Mouse (Mus musculus) liver, embryonic 14.5 days (tissue): ENCODE data around the gene Vmn1r78. TPM values are rescaled to one million over a fixed set of nuclear protein-coding genes. Genes with fewer than 3 reads are reported as not detected.
"Not testable (repeated sequence)": the region's sequence is repeated elsewhere in the genome, so short reads cannot be mapped to it uniquely, and the experiment has no call there.

Source experiments
- ATAC-seq: fragments of 200-750 bp; cut with Nextera tagmentation; 2 replicates; pipeline ENCODE4 v1.8.0; 2017; ENCODE audit warnings: moderate number of reproducible peaks, mild to moderate bottlenecking, moderate library complexity; ENCODE audit not compliant: insufficient read depth
- DNase-seq, 3 experiments: peaks; one replicate each; pipeline ENCODE4 v3.0.0-alpha.2; 2012 to 2013; ENCODE audit warnings: low read depth in 3 of 3, low spot score in 3 of 3
- H3K27ac ChIP-seq: fragments of 300-500 bp; sonication (generic); 2 replicates; pipeline ENCODE4 v1.5.1; 2014; ENCODE audit warnings: moderate library complexity, mild to moderate bottlenecking, control low read depth, inconsistent platforms
- H3K27me3 ChIP-seq: fragments of 300-500 bp; sonication (generic); 2 replicates; pipeline ENCODE4 v1.6.1; 2014; ENCODE audit warnings: mild to moderate bottlenecking, low read length, moderate library complexity; ENCODE audit not compliant: control insufficient read depth, insufficient read depth
- H3K36me3 ChIP-seq: fragments of 300-500 bp; sonication (generic); replicated peaks from 2 replicates; pipeline ENCODE4 v1.6.1; 2014; ENCODE audit warnings: low read depth; ENCODE audit not compliant: control insufficient read depth, insufficient read depth
- H3K4me1 ChIP-seq, 2 experiments: fragments of 200-500 bp in 1 of 2; fragments of 300-500 bp in 1 of 2; sonication (generic) in 1 of 2; replicated peaks; 2 replicates each; pipeline ENCODE4 v1.6.1; 2012 to 2014; ENCODE audit warnings: antibody characterized with exemption in 1 of 2, inconsistent platforms in 1 of 2, low read length in 1 of 2; ENCODE audit not compliant: control insufficient read depth in 2 of 2, insufficient read depth in 2 of 2
- H3K4me2 ChIP-seq: fragments of 300-500 bp; sonication (generic); 2 replicates; pipeline ENCODE4 v1.6.1; 2014; ENCODE audit warnings: low read depth, mild to moderate bottlenecking, control low read depth, moderate library complexity
- H3K4me3 ChIP-seq, 2 experiments: fragments of 200-500 bp in 1 of 2; fragments of 300-500 bp in 1 of 2; sonication (generic) in 1 of 2; 2 replicates each; pipeline ENCODE4 v1.5.1; 2012 to 2014; ENCODE audit warnings: low read depth in 2 of 2, low read length in 2 of 2, mild to moderate bottlenecking in 2 of 2, control low read depth in 1 of 2, inconsistent platforms in 1 of 2, moderate library complexity in 1 of 2; ENCODE audit not compliant: insufficient read depth in 1 of 2
- H3K9ac ChIP-seq: fragments of 300-500 bp; sonication (generic); replicated peaks from 2 replicates; pipeline ENCODE4 v1.6.1; 2014; ENCODE audit warnings: mild to moderate bottlenecking, control low read depth, moderate library complexity
- H3K9me3 ChIP-seq: fragments of 300-500 bp; sonication (generic); 2 replicates; pipeline ENCODE4 v1.6.1; 2016; ENCODE audit warnings: low read length, mixed read lengths; ENCODE audit not compliant: control insufficient read depth
- CTCF ChIP-seq: IDR thresholded peaks from 2 replicates; pipeline ENCODE4 v1.5.1; 2016; ENCODE audit warnings: antibody characterized with exemption, low read depth, control low read depth
- EP300 ChIP-seq: IDR thresholded peaks from 2 replicates; pipeline ENCODE4 v1.6.1; 2016; ENCODE audit warnings: antibody characterized with exemption, low read depth
- WGBS: fragments of 180-500 bp; shearing (Covaris S2); extraction: QIAGEN DNeasy Blood & Tissue Kit; methylation state at CpG from one replicate; pipeline ENCODE4 v1.1.7; 2014; ENCODE audit not compliant: insufficient replicate concordance; 5-methylcytosine and 5-hydroxymethylcytosine counted together
- polyA plus RNA-seq, 2 experiments: library from polyadenylated mRNA; depleted of rRNA in 1 of 2; stranded (reverse) in 1 of 2; unstranded in 1 of 2; fragments of >200 nt; fragmentation: Nextera tagmentation in 1 of 2; extraction: Ambion mirVana in 1 of 2; gene quantifications; 2 replicates each; pipeline versions ENCODE4 v1.2.1 to v1.2.3; 2012 to 2014

Vmn1r78 gene
- polyA plus RNA-seq (2012; rRNA removed) (not detected in 2 replicates), polyA plus RNA-seq (2014; fragmentation: Nextera tagmentation; extraction: Ambion mirVana) (not detected in 2 replicates)

DNA sequence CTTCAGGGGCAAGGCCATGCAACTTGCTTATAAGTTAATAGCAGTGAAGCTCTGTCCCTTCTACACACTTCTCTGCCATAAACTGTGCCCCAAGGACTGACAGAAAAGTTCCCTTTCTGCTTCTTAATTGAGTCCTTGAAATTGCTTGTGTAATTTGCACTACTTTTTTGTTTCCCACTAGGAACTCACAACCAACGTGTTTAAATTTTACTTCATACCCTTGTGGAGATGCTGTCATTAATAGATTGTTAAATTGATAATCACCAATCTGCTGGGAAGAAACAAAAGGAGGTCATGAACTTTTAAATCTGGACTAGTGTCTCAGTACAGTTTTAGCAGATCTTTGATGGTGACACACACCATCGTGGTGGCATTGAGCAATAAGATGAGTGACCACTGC is at the start of gene Vmn1r78:
Gene Vmn1r78 (plus strand): TSS at position 301 of the 400 bp plus-strand sequence.
- TF ChIP-seq EP300 = no peak
- no peak for TF ChIP-seq CTCF
- no peak within 1 kb of the TSS for H3K4me3 ChIP-seq
- no peak within 1 kb of the TSS for H3K4me2 ChIP-seq
- H3K9ac ChIP-seq = no peak within 1 kb of the TSS
- H3K9me3 ChIP-seq = no peaks in the 10 kb centered on the region
- no peak for DNase-seq
- H3K27ac ChIP-seq = no peak within 1 kb of the TSS
- WGBS = 38% methylated on average over 2 of the region's 2 CpGs
- no peaks in the 10 kb centered on the region for H3K36me3 ChIP-seq
- H3K27me3 ChIP-seq = no peaks in the 10 kb centered on the region
- no peak for ATAC-seq
- H3K4me1 ChIP-seq = no peaks in the 10 kb centered on the region

DNA sequence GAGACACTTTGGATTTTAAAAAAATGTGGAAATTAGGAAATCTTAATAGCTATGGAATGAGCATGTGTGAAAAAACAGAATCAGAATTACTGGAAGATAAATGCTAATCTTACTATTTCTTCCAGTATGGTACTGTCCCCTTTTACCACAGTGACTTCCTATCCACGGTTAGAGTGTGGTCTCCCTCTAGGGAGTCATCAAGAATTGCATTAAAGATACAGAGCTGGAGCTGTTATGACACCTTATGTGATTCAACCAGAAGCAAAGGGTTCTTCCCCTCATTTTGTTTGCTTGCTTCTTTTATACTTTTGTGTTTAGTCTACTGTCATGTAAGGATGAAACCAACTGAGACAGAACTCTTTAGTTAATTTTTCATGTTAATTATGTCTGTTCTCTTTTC is 6.4 kb downstream of the Vmn1r78 start:
- H3K4me1 ChIP-seq, H3K4me3 ChIP-seq, H3K27me3 ChIP-seq, H3K4me2 ChIP-seq, H3K9me3 ChIP-seq, H3K27ac ChIP-seq, DNase-seq, ATAC-seq, H3K36me3 ChIP-seq, H3K9ac ChIP-seq: not testable (repeated sequence)
- 50% methylated on average over 1 of the region's 1 CpGs for WGBS

DNA sequence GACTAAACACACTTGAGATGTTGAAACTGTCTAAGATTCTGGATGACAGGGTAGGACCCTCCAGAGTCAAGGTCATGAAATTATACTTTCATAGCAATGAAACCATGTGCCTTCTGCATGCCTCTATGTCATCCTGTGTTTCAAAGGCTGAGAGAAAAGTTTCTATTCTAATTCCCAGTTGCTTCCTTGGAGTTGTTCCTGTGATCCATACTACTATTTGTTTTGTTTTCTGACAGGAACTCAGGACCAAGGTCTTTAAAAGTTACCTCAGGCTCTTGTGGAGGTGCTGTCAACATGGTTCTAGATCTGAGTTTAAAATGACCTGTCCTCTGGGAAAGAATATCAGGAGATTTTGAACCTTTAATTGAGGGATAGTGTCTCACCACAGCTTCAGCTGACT is 20.9 kb downstream of the Vmn1r78 start, which contains the start of gene Vmn1r79:
Gene Vmn1r79 (plus strand): TSS at position 301 of the 400 bp plus-strand sequence.
- H3K27ac ChIP-seq, H3K4me3 ChIP-seq, H3K36me3 ChIP-seq, H3K4me2 ChIP-seq, ATAC-seq, H3K4me1 ChIP-seq, H3K9me3 ChIP-seq, DNase-seq, H3K9ac ChIP-seq, H3K27me3 ChIP-seq: not testable (repeated sequence)

DNA sequence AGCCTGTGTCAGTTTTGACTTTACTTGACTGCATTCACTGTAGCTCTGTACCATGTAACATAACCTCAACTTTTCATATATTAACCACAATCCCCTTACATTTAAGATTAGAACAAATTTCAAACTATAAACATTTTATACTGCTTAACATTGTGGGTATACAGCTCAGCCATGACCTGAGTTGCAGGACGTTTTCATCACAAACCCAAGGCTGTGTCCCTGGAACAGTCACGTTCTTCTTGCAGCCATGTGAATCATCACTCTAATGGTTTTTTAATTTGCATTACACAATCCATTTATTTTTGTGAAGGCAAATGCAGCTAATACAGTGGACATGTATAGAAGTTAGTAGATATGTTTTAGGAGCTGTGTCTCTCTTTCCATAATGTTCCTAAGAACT is 22.9 kb downstream of the Vmn1r78 start:
- not testable (repeated sequence) for H3K36me3 ChIP-seq, ATAC-seq, H3K9ac ChIP-seq, H3K4me3 ChIP-seq, H3K9me3 ChIP-seq, H3K27me3 ChIP-seq, H3K27ac ChIP-seq, DNase-seq, H3K4me1 ChIP-seq, H3K4me2 ChIP-seq
- 46% methylated on average over 2 of the region's 2 CpGs for WGBS

DNA sequence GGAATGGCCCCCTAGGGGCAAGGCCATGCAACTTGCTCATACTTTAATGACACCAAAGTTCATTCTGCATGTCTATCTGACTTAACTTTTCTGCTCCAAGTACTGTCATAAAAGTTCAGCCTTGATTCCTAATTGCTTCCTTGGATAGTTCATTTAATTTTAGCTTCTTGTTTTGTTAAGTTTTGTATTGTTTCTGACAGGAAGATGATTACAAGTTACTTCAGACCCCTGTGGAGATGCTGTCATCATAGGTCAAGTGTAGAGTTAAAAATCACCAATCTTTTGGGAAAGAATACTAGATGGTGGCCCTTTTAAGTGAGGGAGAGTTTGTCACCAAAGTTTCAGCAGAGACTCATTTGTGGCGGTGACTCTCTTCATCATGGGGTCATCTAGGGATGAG is 38.9 kb downstream of the Vmn1r78 start, which contains the start of gene Vmn1r80:
Gene Vmn1r80 (plus strand): TSS at position 301 of the 400 bp plus-strand sequence.
- no peaks in the 10 kb centered on the region for H3K36me3 ChIP-seq
- H3K4me3 ChIP-seq = no peak within 1 kb of the TSS
- H3K27ac ChIP-seq = no peak within 1 kb of the TSS
- TF ChIP-seq CTCF (no peak), EP300 (no peak)
- H3K9me3 ChIP-seq = no peaks in the 10 kb centered on the region
- H3K4me1 ChIP-seq = no peaks in the 10 kb centered on the region
- DNase-seq (no peak), ATAC-seq (no peak)
- WGBS = 63% methylated on average over 1 of the region's 1 CpGs
- no peak within 1 kb of the TSS for H3K4me2 ChIP-seq
- H3K9ac ChIP-seq = no peak within 1 kb of the TSS
- no peaks in the 10 kb centered on the region for H3K27me3 ChIP-seq

DNA sequence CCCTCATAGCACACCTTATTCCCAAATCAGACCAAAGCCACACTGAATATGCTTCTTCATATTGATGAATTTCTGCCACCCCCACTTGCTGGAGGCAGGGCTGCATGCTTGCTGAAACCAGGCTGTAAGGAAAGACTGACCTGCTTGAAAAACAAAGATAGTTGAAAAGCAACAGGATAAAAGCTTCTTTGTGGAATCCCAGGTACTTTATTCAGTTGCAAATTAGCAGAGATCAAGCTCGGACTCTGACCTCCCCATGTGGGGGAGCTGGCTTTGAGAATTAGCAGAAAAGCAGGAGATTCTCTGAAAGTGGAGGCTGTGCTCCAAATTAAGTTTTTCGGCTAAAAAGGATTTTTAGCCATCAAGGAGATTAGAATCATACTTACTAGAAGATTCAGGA is 54.1 kb downstream of the Vmn1r78 start:
- WGBS = 41% methylated on average over 2 of the region's 2 CpGs
- Histone ChIP-seq H3K4me2 (no peak overlapping the region), H3K36me3 (no peaks in the 10 kb centered on the region), H3K27ac (no peak overlapping the region), H3K9ac (no peak overlapping the region), H3K9me3 (no peaks in the 10 kb centered on the region), H3K4me1 (no peaks in the 10 kb centered on the region), H3K27me3 (no peaks in the 10 kb centered on the region), H3K4me3 (no peak overlapping the region)
- TF ChIP-seq EP300 (no peak), CTCF (no peak)
- no peak for DNase-seq
- ATAC-seq = no peak

Other genes with a start within 250 kb of the Vmn1r78 start
- not detected in 2 replicates for gene Vmn1r76, start 212.0 kb upstream of the Vmn1r78 start, polyA plus RNA-seq (2012; rRNA removed)
- not detected in 2 replicates for gene Vmn1r76, start 212.0 kb upstream of the Vmn1r78 start, polyA plus RNA-seq (2014; fragmentation: Nextera tagmentation; extraction: Ambion mirVana)
- not detected in 2 replicates for gene Vmn1r77, start 113.5 kb upstream of the Vmn1r78 start, polyA plus RNA-seq (2012; rRNA removed)
- not detected in 2 replicates for gene Vmn1r77, start 113.5 kb upstream of the Vmn1r78 start, polyA plus RNA-seq (2014; fragmentation: Nextera tagmentation; extraction: Ambion mirVana)
- not detected in 2 replicates for gene Vmn1r79, start 21.0 kb downstream of the Vmn1r78 start, polyA plus RNA-seq (2012; rRNA removed)
- gene Vmn1r79, start 21.0 kb downstream of the Vmn1r78 start, polyA plus RNA-seq (2014; fragmentation: Nextera tagmentation; extraction: Ambion mirVana) = not detected in 2 replicates
- not detected in 2 replicates for gene Vmn1r80, start 39.0 kb downstream of the Vmn1r78 start, polyA plus RNA-seq (2012; rRNA removed)
- not detected in 2 replicates for gene Vmn1r80, start 39.0 kb downstream of the Vmn1r78 start, polyA plus RNA-seq (2014; fragmentation: Nextera tagmentation; extraction: Ambion mirVana)
- not detected in 2 replicates for gene Vmn1r81, start 118.0 kb downstream of the Vmn1r78 start, polyA plus RNA-seq (2012; rRNA removed)
- not detected in 2 replicates for gene Vmn1r81, start 118.0 kb downstream of the Vmn1r78 start, polyA plus RNA-seq (2014; fragmentation: Nextera tagmentation; extraction: Ambion mirVana)
- not detected in 2 replicates for gene Vmn1r82, start 150.2 kb downstream of the Vmn1r78 start, polyA plus RNA-seq (2012; rRNA removed)
- not detected in 2 replicates for gene Vmn1r82, start 150.2 kb downstream of the Vmn1r78 start, polyA plus RNA-seq (2014; fragmentation: Nextera tagmentation; extraction: Ambion mirVana)
- gene Vmn1r83, start 179.2 kb downstream of the Vmn1r78 start, polyA plus RNA-seq (2012; rRNA removed) = not detected in 2 replicates
- not detected in 2 replicates for gene Vmn1r83, start 179.2 kb downstream of the Vmn1r78 start, polyA plus RNA-seq (2014; fragmentation: Nextera tagmentation; extraction: Ambion mirVana)
- gene Vmn1r84, start 219.0 kb downstream of the Vmn1r78 start, polyA plus RNA-seq (2012; rRNA removed) = not detected in 2 replicates
- gene Vmn1r84, start 219.0 kb downstream of the Vmn1r78 start, polyA plus RNA-seq (2014; fragmentation: Nextera tagmentation; extraction: Ambion mirVana) = not detected in 2 replicates